Mouse (Mus musculus) embryonic facial prominence, embryonic 11.5 days (tissue): ENCODE measurements around the gene Jarid2. TPM values are rescaled to one million over a fixed set of nuclear protein-coding genes. Genes with fewer than 3 reads are reported as not detected.

Experiments
- ATAC-seq: fragments of 200-750 bp; cut with Nextera tagmentation; replicated peaks from 2 replicates; pipeline ENCODE4 v1.8.0; 2017; ENCODE audit warnings: low read depth; ENCODE audit not compliant: insufficient number of reproducible peaks, low FRiP score, low TSS enrichment
- DNase-seq: peaks from one replicate; pipeline ENCODE4 v3.0.0-alpha.2; 2015; ENCODE audit warnings: low spot score
- H3K27ac ChIP-seq: fragments of 300-500 bp; sonication (generic); replicated peaks from 2 replicates; pipeline ENCODE4 v1.5.1; 2014; ENCODE audit warnings: mild to moderate bottlenecking, low read depth, low read length, control low read depth
- H3K27me3 ChIP-seq: fragments of 300-500 bp; sonication (generic); 2 replicates; pipeline ENCODE4 v1.6.1; 2014; ENCODE audit warnings: mild to moderate bottlenecking, low read length, moderate library complexity, mixed read lengths; ENCODE audit not compliant: control insufficient read depth, insufficient read depth
- H3K36me3 ChIP-seq: fragments of 300-500 bp; sonication (generic); replicated peaks from 2 replicates; pipeline ENCODE4 v1.6.1; 2014; ENCODE audit warnings: low read depth, mild to moderate bottlenecking, low read length, moderate library complexity, mixed read lengths; ENCODE audit not compliant: control insufficient read depth, insufficient read depth
- H3K4me1 ChIP-seq: fragments of 300-500 bp; sonication (generic); 2 replicates; pipeline ENCODE4 v1.6.1; 2014; ENCODE audit warnings: low read length, mixed read lengths; ENCODE audit not compliant: control insufficient read depth, insufficient read depth
- H3K4me2 ChIP-seq: fragments of 300-500 bp; sonication (generic); 2 replicates; pipeline ENCODE4 v1.6.1; 2014; ENCODE audit warnings: low read depth, mild to moderate bottlenecking, control low read depth, low read length, moderate library complexity
- H3K4me3 ChIP-seq: fragments of 300-500 bp; sonication (generic); 2 replicates; pipeline ENCODE4 v1.5.1; 2014; ENCODE audit warnings: low read depth, low read length, control low read depth
- H3K9ac ChIP-seq: fragments of 300-500 bp; sonication (generic); replicated peaks from 2 replicates; pipeline ENCODE4 v1.6.1; 2014; ENCODE audit warnings: mild to moderate bottlenecking, control low read depth, low read length
- H3K9me3 ChIP-seq: fragments of 300-500 bp; sonication (generic); replicated peaks from 2 replicates; pipeline ENCODE4 v1.6.1; 2016; ENCODE audit warnings: mild to moderate bottlenecking, low read length, inconsistent platforms, mixed read lengths; ENCODE audit not compliant: control insufficient read depth
- WGBS: fragments of 180-500 bp; shearing (Covaris S2); extraction: QIAGEN DNeasy Blood & Tissue Kit; methylation state at CpG from one replicate; pipeline ENCODE4 v1.1.7; 2014; 5-methylcytosine and 5-hydroxymethylcytosine counted together
- polyA plus RNA-seq: library from polyadenylated mRNA; unstranded; fragments of >200 nt; fragmentation: Nextera tagmentation; extraction: Ambion mirVana; gene quantifications from 2 replicates; pipeline ENCODE4 v1.2.1, GENCODE M21; 2014

Jarid2 gene
- polyA plus RNA-seq, 1 experiment from 2014 or later: 32.9 TPM

DNA sequence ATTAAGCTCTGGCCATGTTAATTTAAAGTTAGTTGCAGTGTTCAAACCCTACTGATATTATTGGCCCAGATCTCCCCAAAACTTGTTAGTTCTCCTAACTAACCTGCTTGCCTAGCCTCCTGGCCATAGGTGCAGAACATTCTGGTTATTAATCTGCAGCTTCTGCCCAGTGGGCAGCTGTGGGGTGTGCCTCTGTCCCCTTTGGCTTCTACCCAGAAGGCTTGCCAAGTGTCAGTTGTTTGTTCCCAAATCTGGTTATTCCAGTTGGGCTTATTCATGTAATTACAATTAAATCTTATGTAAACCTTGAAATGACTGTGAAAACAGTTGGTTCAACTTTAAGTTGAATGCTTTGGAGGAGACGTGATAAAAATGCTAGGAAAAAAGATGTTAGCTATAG is 8.0 kb downstream of the Jarid2 start:
- no peaks in the 10 kb centered on the region; the same call in 1 of the 2 replicates for H3K4me1 ChIP-seq
- no peak overlapping the region for H3K4me3 ChIP-seq
- WGBS: 72% methylated on average over 1 of the region's 1 CpGs
- H3K9ac ChIP-seq: no peak overlapping the region
- H3K27me3 ChIP-seq: no peaks in the 10 kb centered on the region
- H3K27ac ChIP-seq: no peak overlapping the region
- ATAC-seq (no peak), DNase-seq (no peak)
- no peaks in the 10 kb centered on the region for H3K9me3 ChIP-seq
- H3K4me2 ChIP-seq: no peak overlapping the region
- H3K36me3 ChIP-seq: no peaks in the 10 kb centered on the region

DNA sequence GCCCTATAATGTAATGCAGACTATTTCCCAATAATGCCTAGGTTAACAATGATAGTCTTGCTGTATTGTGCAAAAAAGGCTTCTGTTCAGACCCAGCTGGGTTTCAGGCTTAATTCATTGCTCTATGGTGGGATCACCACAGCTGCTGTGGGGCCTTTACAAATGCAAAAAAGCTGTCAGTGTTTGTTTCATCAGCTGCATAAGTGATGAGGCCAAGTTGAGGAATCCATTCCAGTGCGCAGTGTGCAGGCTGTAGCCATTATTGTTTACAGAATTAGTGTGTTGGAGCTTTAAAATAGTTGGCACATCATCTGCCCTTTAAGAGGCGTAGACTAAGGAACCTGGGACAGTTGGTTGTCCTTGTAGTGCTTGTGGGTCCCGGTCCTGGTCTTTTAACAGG is 22.5 kb downstream of the Jarid2 start:
- H3K27ac ChIP-seq: no peak overlapping the region

GRCm38 (mm10) chr13:44753206-44753605 is 23.9 kb downstream of the Jarid2 start:
- H3K4me2 ChIP-seq: no peak overlapping the region
- no peaks in the 10 kb centered on the region for H3K36me3 ChIP-seq
- ATAC-seq: no peak
- DNase-seq: no peak
- no peaks in the 10 kb centered on the region for H3K9me3 ChIP-seq
- WGBS: 83% methylated on average over 2 of the region's 2 CpGs
- no peak overlapping the region for H3K27ac ChIP-seq
- no peaks in the 10 kb centered on the region for H3K27me3 ChIP-seq
- H3K4me1 ChIP-seq: no peaks in the 10 kb centered on the region
- no peak overlapping the region for H3K9ac ChIP-seq
- no peak overlapping the region for H3K4me3 ChIP-seq

More for the DNA sequence above, 22.5 kb downstream of the Jarid2 start:
- Histone ChIP-seq H3K4me1 (no peaks in the 10 kb centered on the region), H3K36me3 (no peaks in the 10 kb centered on the region), H3K4me3 (no peak overlapping the region), H3K9me3 (no peaks in the 10 kb centered on the region), H3K9ac (no peak overlapping the region), H3K4me2 (no peak overlapping the region), H3K27me3 (no peaks in the 10 kb centered on the region)
- ATAC-seq (no peak), DNase-seq (peak; percentile 35)
- 57% methylated on average over 3 of the region's 3 CpGs for WGBS

- no peaks in the 10 kb centered on the region for H3K9me3 ChIP-seq
- ATAC-seq (no peak), DNase-seq (peak; percentile 15)
- no peaks in the 10 kb centered on the region for H3K27me3 ChIP-seq
- no peak overlapping the region for H3K27ac ChIP-seq
- no peak overlapping the region for H3K9ac ChIP-seq
- no peak overlapping the region for H3K4me3 ChIP-seq
- H3K36me3 ChIP-seq: no peaks in the 10 kb centered on the region
- no peak overlapping the region for H3K4me2 ChIP-seq
- 3% methylated on average over 5 of the region's 5 CpGs for WGBS
- no peaks in the 10 kb centered on the region for H3K4me1 ChIP-seq
Observed at GRCm38 (mm10) chr13:44755434-44755833, 26.2 kb downstream of the Jarid2 start.

DNA sequence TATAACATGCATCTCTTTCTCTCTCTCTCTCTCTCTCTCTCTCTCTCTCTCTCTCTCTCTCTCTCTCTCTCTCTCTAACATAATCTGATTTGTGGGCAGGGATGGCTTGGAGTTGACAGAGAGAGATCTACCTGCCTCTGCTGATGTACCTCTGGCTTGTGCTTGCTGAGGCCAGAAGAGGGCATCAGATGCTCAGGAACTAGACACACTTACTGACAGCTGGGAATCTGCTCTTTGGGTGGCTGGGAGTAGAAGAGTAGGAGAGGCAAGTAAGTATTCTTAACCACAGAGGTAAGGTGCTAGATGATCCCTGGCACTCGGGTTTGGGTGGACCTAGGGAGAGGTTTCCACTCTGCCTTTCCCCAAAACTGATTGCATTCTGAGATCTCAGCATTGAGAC is 29.5 kb downstream of the Jarid2 start:
- no peak overlapping the region for H3K4me2 ChIP-seq
- WGBS: 65% methylated on average over 1 of the region's 1 CpGs
- H3K36me3 ChIP-seq: no peaks in the 10 kb centered on the region
- no peaks in the 10 kb centered on the region for H3K27me3 ChIP-seq
- H3K9ac ChIP-seq: no peak overlapping the region
- no peaks in the 10 kb centered on the region for H3K9me3 ChIP-seq
- no peaks in the 10 kb centered on the region for H3K4me1 ChIP-seq
- no peak overlapping the region for H3K27ac ChIP-seq
- no peak for DNase-seq
- no peak overlapping the region for H3K4me3 ChIP-seq
- ATAC-seq: no peak

GRCm38 (mm10) chr13:44760761-44761160 is 31.5 kb downstream of the Jarid2 start:
- Histone ChIP-seq H3K27ac (no peak overlapping the region), H3K36me3 (no peaks in the 10 kb centered on the region), H3K9ac (no peak overlapping the region), H3K4me3 (no peak overlapping the region), H3K9me3 (no peaks in the 10 kb centered on the region), H3K4me2 (no peak overlapping the region), H3K27me3 (no peaks in the 10 kb centered on the region), H3K4me1 (no peaks in the 10 kb centered on the region)
- ATAC-seq (no peak), DNase-seq (no peak)
- WGBS: 91% methylated on average over 1 of the region's 1 CpGs

DNA sequence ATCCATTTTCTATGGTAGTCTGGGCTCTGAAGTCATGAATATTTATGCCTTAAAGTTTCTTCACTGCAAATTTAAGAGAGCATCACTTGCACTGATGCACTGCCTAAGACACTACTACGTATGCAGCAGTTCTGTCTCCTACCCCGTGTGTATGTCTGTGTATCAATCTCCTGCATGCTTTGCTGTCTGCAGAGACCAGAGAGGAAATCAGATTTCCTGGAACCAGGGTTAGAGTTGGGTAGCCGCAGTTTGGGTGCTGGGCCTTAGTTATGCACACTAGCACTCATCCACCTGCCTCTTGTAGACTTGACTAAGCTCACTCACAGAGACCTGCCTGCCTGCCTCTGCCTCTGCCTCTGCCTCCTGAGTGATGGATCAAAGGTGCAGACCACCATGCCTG is 33.8 kb downstream of the Jarid2 start:
- WGBS: 83% methylated on average over 3 of the region's 3 CpGs
- no peak for DNase-seq
- no peak for ATAC-seq
- Histone ChIP-seq H3K4me1 (no peaks in the 10 kb centered on the region), H3K9me3 (no peaks in the 10 kb centered on the region), H3K36me3 (no peaks in the 10 kb centered on the region), H3K9ac (no peak overlapping the region), H3K4me2 (no peak overlapping the region), H3K4me3 (no peak overlapping the region), H3K27ac (no peak overlapping the region), H3K27me3 (no peaks in the 10 kb centered on the region)

GRCm38 (mm10) chr13:44767751-44768150 is 38.5 kb downstream of the Jarid2 start:
- Histone ChIP-seq H3K4me1 (no peaks in the 10 kb centered on the region), H3K4me3 (no peak overlapping the region), H3K9ac (no peak overlapping the region), H3K36me3 (no peaks in the 10 kb centered on the region), H3K27ac (no peak overlapping the region), H3K4me2 (no peak overlapping the region), H3K9me3 (no peaks in the 10 kb centered on the region), H3K27me3 (no peaks in the 10 kb centered on the region)
- 84% methylated on average over 6 of the region's 6 CpGs for WGBS
- ATAC-seq (no peak), DNase-seq (no peak)
